Mouse (Mus musculus): ENCODE data around the gene Dnaja2. TPM values are rescaled to one million over a fixed set of nuclear protein-coding genes. Genes with fewer than 3 reads are reported as not detected.

Dnaja2 gene
- polyA plus RNA-seq, 1 experiment from 2014 or later: 206 TPM

- Histone ChIP-seq H3K9me3 (no peaks in the 10 kb centered on the region), H3K36me3 (replicated peaks) (no peaks in the 10 kb centered on the region), H3K4me1 (no peaks in the 10 kb centered on the region), H3K27me3 (ENCODE audit: poor library complexity, severe bottlenecking) (no peaks in the 10 kb centered on the region), H3K4me3 (no peak overlapping the region), H3K27ac (no peak overlapping the region)
- DNase-seq (ENCODE audit: extremely low spot score, low spot score): no peak
- WGBS: 88% methylated on average over 3 of the region's 3 CpGs
Measured at GRCm38 (mm10) chr8:85577666-85578065, 22.5 kb upstream of the Dnaja2 start.

GRCm38 (mm10) chr8:85573972-85574496, 18.9 kb upstream of the Dnaja2 start:
- no peak for DNase-seq (ENCODE audit: extremely low spot score, low spot score)
- Histone ChIP-seq H3K27ac (no peak overlapping the region), H3K36me3 (replicated peaks) (no peaks in the 10 kb centered on the region), H3K4me1 (no peaks in the 10 kb centered on the region), H3K4me3 (no peak overlapping the region), H3K27me3 (ENCODE audit: poor library complexity, severe bottlenecking) (no peaks in the 10 kb centered on the region), H3K9me3 (no peaks in the 10 kb centered on the region)
- WGBS: 81% methylated on average over 2 of the region's 2 CpGs

- H3K27me3 ChIP-seq (ENCODE audit: poor library complexity, severe bottlenecking): no peaks in the 10 kb centered on the region
- no peak overlapping the region for H3K4me3 ChIP-seq
- H3K4me1 ChIP-seq: no peaks in the 10 kb centered on the region
- no peak for DNase-seq (ENCODE audit: extremely low spot score, low spot score)
- WGBS: 92% methylated on average over 4 of the region's 4 CpGs
- H3K9me3 ChIP-seq: no peaks in the 10 kb centered on the region
- H3K36me3 ChIP-seq (replicated peaks): no peaks in the 10 kb centered on the region
- H3K27ac ChIP-seq: no peak overlapping the region
Measured at GRCm38 (mm10) chr8:85570466-85570865, 15.3 kb upstream of the Dnaja2 start.

GRCm38 (mm10) chr8:85567801-85568200, 12.7 kb upstream of the Dnaja2 start:
- DNase-seq (ENCODE audit: extremely low spot score, low spot score): no peak
- H3K27ac ChIP-seq: no peak overlapping the region
- 94% methylated on average over 2 of the region's 2 CpGs for WGBS

GRCm38 (mm10) chr8:85565186-85565585, 10.0 kb upstream of the Dnaja2 start:
- Histone ChIP-seq H3K4me1 (no peaks in the 10 kb centered on the region), H3K4me3 (no peak overlapping the region), H3K9me3 (no peaks in the 10 kb centered on the region), H3K27ac (no peak overlapping the region), H3K27me3 (ENCODE audit: poor library complexity, severe bottlenecking) (no peaks in the 10 kb centered on the region), H3K36me3 (replicated peaks) (no peaks in the 10 kb centered on the region)
- WGBS: 85% methylated on average over 3 of the region's 3 CpGs
- no peak for DNase-seq (ENCODE audit: extremely low spot score, low spot score)

More at GRCm38 (mm10) chr8:85567801-85568200, 12.7 kb upstream of the Dnaja2 start:
- no peak overlapping the region for H3K4me3 ChIP-seq
- H3K36me3 ChIP-seq (replicated peaks): no peaks in the 10 kb centered on the region
- H3K27me3 ChIP-seq (ENCODE audit: poor library complexity, severe bottlenecking): no peaks in the 10 kb centered on the region
- H3K4me1 ChIP-seq: no peaks in the 10 kb centered on the region
- H3K9me3 ChIP-seq: no peaks in the 10 kb centered on the region

GRCm38 (mm10) chr8:85563336-85563735, 8.2 kb upstream of the Dnaja2 start:
- Histone ChIP-seq H3K4me1 (no peaks in the 10 kb centered on the region), H3K4me3 (no peak overlapping the region), H3K27ac (no peak overlapping the region), H3K36me3 (replicated peaks) (no peaks in the 10 kb centered on the region), H3K9me3 (no peaks in the 10 kb centered on the region), H3K27me3 (ENCODE audit: poor library complexity, severe bottlenecking) (no peaks in the 10 kb centered on the region)
- no peak for DNase-seq (ENCODE audit: extremely low spot score, low spot score)
- 94% methylated on average over 8 of the region's 8 CpGs for WGBS

- H3K9me3 ChIP-seq: no peaks in the 10 kb centered on the region
- H3K27ac ChIP-seq: no peak overlapping the region
- H3K4me3 ChIP-seq: no peak overlapping the region
- 71% methylated on average over 2 of the region's 2 CpGs for WGBS
- no peak for DNase-seq (ENCODE audit: extremely low spot score, low spot score)
- H3K27me3 ChIP-seq (ENCODE audit: poor library complexity, severe bottlenecking): no peaks in the 10 kb centered on the region
- H3K4me1 ChIP-seq: peaks cover 10% of the 10 kb centered on the region
- H3K36me3 ChIP-seq (replicated peaks): no peaks in the 10 kb centered on the region
Measured at GRCm38 (mm10) chr8:85559966-85560365, 4.8 kb upstream of the Dnaja2 start.

GRCm38 (mm10) chr8:85559201-85559600, 4.1 kb upstream of the Dnaja2 start:
- Histone ChIP-seq H3K4me1 (peaks cover 11% of the 10 kb centered on the region), H3K36me3 (replicated peaks) (no peaks in the 10 kb centered on the region), H3K27ac (no peak overlapping the region), H3K4me3 (no peak overlapping the region), H3K9me3 (no peaks in the 10 kb centered on the region), H3K27me3 (ENCODE audit: poor library complexity, severe bottlenecking) (no peaks in the 10 kb centered on the region)
- WGBS: 87% methylated on average over 1 of the region's 1 CpGs
- DNase-seq (ENCODE audit: extremely low spot score, low spot score): no peak

- H3K36me3 ChIP-seq (replicated peaks): peaks cover 10% of the 10 kb centered on the region
- no peak for DNase-seq (ENCODE audit: extremely low spot score, low spot score)
- 82% methylated on average over 3 of the region's 3 CpGs for WGBS
Measured at GRCm38 (mm10) chr8:85557601-85557986, 2.5 kb upstream of the Dnaja2 start.

GRCm38 (mm10) chr8:85556986-85557600, 1.9 kb upstream of the Dnaja2 start:
- Histone ChIP-seq H3K27me3 (ENCODE audit: poor library complexity, severe bottlenecking) (no peaks in the 10 kb centered on the region), H3K4me1 (peaks cover 20% of the 10 kb centered on the region), H3K36me3 (replicated peaks) (peaks cover 15% of the 10 kb centered on the region), H3K9me3 (no peaks in the 10 kb centered on the region), H3K4me3 (no peak overlapping the region), H3K27ac (no peak overlapping the region)
- 53% methylated on average over 2 of the region's 2 CpGs for WGBS
- no peak for DNase-seq (ENCODE audit: extremely low spot score, low spot score)

More at GRCm38 (mm10) chr8:85557601-85557986, 2.5 kb upstream of the Dnaja2 start:
- H3K9me3 ChIP-seq: no peaks in the 10 kb centered on the region
- no peaks in the 10 kb centered on the region for H3K27me3 ChIP-seq (ENCODE audit: poor library complexity, severe bottlenecking)
- no peak overlapping the region for H3K4me3 ChIP-seq
- H3K27ac ChIP-seq: no peak overlapping the region
- H3K4me1 ChIP-seq: peaks cover 20% of the 10 kb centered on the region

GRCm38 (mm10) chr8:85554391-85555180, 558 bp downstream of the Dnaja2 start:
- Histone ChIP-seq H3K4me1 (peaks cover 25% of the 10 kb centered on the region), H3K27ac (peak overlapping the region; percentile 96), H3K27me3 (ENCODE audit: poor library complexity, severe bottlenecking) (no peaks in the 10 kb centered on the region), H3K9me3 (no peaks in the 10 kb centered on the region), H3K36me3 (replicated peaks) (peaks cover 40% of the 10 kb centered on the region), H3K4me3 (peak overlapping the region; percentile 88)
- DNase-seq (ENCODE audit: extremely low spot score, low spot score): peak; percentile 40
- WGBS: under 1% methylated on average over 66 of the region's 66 CpGs

- H3K4me3 ChIP-seq: no peak overlapping the region
- H3K27me3 ChIP-seq (ENCODE audit: poor library complexity, severe bottlenecking): no peaks in the 10 kb centered on the region
- H3K36me3 ChIP-seq (replicated peaks): peaks cover 66% of the 10 kb centered on the region
- H3K4me1 ChIP-seq: peaks cover 25% of the 10 kb centered on the region
- no peak overlapping the region for H3K27ac ChIP-seq
- DNase-seq (ENCODE audit: extremely low spot score, low spot score): no peak
- 100% methylated on average over 1 of the region's 1 CpGs for WGBS
- no peaks in the 10 kb centered on the region for H3K9me3 ChIP-seq
Measured at GRCm38 (mm10) chr8:85551934-85552333, 3.2 kb downstream of the Dnaja2 start.

GRCm38 (mm10) chr8:85536332-85536731, 18.8 kb downstream of the Dnaja2 start:
- no peak for DNase-seq (ENCODE audit: extremely low spot score, low spot score)
- Histone ChIP-seq H3K36me3 (replicated peaks) (peaks cover 86% of the 10 kb centered on the region), H3K4me3 (no peak overlapping the region), H3K9me3 (no peaks in the 10 kb centered on the region), H3K27ac (no peak overlapping the region), H3K27me3 (ENCODE audit: poor library complexity, severe bottlenecking) (no peaks in the 10 kb centered on the region), H3K4me1 (no peaks in the 10 kb centered on the region)
- 98% methylated on average over 2 of the region's 2 CpGs for WGBS
